Mouse (Mus musculus) Muller cell, postnatal 12 days (primary cell): ENCODE data around the gene Olfr365.

Experiments used
- DNase-seq: peaks from one replicate; pipeline ENCODE4 v3.0.0-alpha.2; 2015; ENCODE audit errors: inconsistent ontology term

Olfr365 gene

GRCm38 (mm10) chr2:37187898-37188297 is at the start of gene Olfr365:
Olfr365 (plus strand) TSS chr2:37188198.
- no peak for DNase-seq

GRCm38 (mm10) chr2:37139022-37139421 is 49.0 kb upstream of the Olfr365 start, which contains the start of gene Olfr364-ps1:
Olfr364-ps1 (plus strand) TSS chr2:37139322.
- DNase-seq, result no peak

GRCm38 (mm10) chr2:37211274-37211673 is 23.3 kb downstream of the Olfr365 start, which contains the start of gene Olfr366:
Olfr366 (plus strand) TSS chr2:37211574.
- DNase-seq, result no peak
